Mouse (Mus musculus) ovary, adult 18-20 months (tissue): ENCODE data around the gene Mdc1.

ENCODE experiments used
- DNase-seq: peaks from one replicate; pipeline ENCODE4 v3.0.0; 2022; ENCODE audit warnings: low spot score, mixed read lengths

Gene Mdc1

DNA sequence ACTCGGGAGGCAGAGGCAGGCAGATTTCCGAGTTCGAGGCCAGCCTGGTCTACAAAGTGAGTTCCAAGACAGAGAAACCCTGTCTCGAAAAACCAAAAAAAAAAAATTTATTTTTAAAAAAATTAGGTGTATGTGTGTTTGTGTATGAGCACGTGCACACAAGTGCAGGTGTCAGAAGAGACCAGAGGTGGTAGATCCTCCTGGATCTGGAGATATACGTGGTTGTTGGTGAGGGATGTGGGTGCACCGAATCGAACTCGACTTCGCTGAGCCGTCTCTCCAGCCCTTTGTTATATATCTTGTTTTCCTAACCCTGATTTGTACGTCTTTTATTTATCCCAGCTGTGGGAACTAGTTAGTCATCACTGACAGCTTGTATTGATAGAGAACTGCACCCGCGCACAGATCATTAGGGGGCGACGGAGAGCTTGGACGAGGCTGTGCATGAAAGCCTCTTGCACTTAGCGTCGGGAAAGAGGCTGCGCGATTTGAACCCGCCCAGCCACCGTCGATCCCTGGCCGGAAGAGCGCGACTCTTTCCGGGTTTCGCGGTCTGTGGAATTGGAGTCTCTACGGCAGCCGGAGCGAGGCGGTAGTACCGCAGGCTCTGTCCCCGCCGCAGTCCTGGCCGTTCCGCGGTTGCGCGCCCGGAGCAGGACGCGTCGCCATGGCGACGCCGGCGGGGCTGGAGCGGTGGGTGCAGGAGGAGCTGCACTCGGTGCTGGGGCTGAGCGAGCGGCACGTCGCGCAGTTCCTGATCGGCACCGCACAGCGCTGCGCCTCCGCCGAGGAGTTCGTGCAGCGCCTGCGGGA lies 38.1 kb downstream of the Mdc1 start, which contains the start of gene Dhx16:
Gene Dhx16, plus strand, starts transcription at position 575 of the 813 bp plus-strand sequence.
- peak; percentile 89 for DNase-seq

- no peak for DNase-seq
Measured at GRCm38 (mm10) chr17:35882924-35883323, 41.6 kb downstream of the Mdc1 start.

DNA sequence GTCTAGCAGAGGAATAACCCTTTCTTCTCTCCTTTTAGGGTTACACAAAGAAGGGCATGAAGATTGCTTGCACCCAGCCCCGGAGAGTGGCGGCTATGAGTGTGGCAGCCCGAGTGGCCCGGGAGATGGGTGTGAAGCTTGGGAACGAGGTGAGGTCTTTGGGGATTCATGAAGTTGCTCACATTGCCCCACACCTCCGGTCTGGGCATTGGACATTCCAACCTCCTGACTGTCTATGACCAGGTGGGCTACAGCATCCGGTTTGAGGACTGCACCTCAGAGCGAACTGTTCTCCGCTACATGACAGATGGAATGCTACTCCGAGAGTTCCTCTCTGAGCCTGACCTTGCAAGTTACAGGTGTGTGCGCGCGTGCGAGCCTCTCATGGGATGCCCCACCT lies 42.5 kb downstream of the Mdc1 start:
- no peak for DNase-seq

GRCm38 (mm10) chr17:35887725-35888124 lies 46.4 kb downstream of the Mdc1 start:
- no peak for DNase-seq

DNA sequence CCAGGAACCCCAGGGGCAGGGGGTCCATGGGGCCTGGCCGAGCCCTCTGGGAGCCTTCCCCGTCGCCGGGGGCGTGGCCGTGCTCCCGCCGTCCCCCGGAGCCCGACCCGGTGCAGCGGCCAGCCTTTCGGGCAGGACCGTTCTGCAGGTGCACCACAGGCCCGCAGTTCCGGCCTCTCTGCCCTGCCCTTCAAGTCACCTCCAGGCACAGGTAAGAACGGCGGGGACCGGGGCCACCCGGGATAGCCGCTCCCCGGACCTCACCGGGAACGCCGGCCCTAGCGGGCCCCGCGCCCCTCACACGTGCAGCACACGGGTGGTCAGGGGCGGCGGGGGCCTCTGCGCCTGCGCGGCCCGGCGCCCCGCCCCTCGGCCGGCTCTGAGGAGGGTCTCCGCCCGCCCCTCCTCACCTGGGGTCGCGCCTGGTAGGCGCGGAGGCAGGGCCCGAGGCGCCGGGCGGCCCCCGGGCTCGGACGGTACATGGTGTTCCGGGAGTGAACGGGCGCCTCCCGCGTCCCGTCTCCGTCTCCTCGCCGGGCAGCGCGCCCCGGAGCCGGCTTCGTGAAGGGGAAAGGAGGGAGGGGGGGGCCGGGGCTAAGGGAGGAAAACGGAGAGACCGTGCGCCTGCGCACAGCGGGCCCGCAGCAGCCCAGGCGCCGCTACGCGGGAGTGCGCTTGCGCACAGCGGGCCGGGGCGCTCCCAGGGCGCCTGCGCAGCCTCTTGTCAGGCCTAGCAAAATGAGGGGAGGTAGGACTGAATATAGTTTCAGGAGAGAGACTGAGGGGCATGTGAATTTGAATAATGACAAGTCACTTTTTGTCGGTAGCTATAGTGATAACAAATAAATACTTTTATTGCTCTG lies 55.7 kb downstream of the Mdc1 start, which contains the start of gene 2310061I04Rik:
Gene 2310061I04Rik, minus strand, starts transcription at position 651 of the 863 bp plus-strand sequence.
- peak; percentile 89 for DNase-seq

GRCm38 (mm10) chr17:35897644-35898573 lies 56.6 kb downstream of the Mdc1 start:
- no peak for DNase-seq

DNA sequence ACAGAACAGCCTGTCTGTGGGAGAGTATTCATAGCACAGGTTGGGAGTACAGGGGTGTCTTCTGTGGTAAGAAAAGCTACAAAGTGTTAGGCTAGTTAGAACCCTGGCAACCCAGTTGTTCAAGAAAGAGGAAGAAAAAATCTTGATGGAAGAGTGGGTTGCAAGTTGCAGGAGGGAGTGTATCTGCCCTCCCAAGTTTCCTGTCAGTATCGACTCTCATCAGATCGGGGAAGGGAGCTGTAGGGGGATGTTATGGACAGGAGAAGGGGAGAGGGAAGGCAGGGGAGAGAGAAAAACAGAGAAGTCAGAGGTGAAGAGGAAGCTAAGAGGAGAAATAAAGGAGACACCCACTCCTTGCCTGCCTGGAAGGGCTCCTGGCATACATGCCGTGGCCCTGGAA lies 59.3 kb downstream of the Mdc1 start:
- no peak for DNase-seq

DNA sequence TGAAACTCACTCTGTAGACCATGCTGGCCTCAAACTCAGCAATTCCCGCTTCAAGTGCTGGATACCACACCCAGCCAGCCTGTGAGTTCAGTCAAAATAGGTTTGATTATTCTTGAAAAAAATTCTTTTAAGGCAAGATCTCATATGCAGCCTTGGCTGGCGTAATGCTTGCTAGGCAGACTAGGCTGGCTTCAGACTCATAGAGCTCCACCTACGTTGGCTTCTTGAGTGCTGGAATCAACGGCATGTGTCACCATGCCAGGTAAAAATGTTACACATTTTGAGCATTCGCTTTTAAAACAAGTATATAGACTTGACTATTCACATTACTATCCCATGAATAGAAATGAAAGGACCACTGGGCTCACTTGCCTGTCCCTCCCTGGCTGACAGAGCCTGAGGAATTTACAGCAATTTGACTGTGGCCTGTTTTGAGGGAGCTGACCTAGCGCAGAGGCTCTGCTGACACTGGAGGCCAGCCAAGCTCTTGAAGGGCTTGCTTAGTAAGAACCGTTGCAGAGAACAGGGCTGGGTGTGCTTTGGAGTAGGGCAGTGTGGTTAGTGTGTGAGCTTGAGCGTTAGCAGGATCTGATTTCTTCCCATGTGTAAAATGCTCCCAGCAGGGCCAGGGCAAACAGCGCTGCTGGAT lies 62.2 kb downstream of the Mdc1 start:
- no peak for DNase-seq

GRCm38 (mm10) chr17:35903992-35904355 lies 62.7 kb downstream of the Mdc1 start:
- no peak for DNase-seq

DNA sequence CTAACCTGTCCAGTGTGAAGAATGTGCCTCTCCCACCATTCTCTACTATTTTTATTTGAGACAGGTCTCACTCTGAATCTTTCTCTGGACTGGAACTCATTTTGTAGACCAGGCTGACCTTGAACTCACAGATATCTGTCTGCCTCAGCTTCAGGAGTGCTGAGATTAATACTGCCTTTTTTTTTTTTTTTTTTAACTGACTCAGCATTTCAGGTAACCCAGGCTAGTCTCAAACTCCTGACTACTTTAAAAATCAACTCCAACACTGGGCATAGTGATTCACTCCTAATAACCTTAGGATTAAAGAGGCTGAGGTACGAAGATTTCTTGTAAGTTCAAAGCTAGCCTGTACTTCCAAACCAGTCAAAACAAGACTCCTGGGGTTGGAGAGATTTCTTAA lies 64.3 kb downstream of the Mdc1 start:
- no peak for DNase-seq

GRCm38 (mm10) chr17:35907609-35908008 lies 66.3 kb downstream of the Mdc1 start:
- no peak for DNase-seq
